32 mouse cellular contexts compared by ENCODE assay signal in the genomic region with DNA sequence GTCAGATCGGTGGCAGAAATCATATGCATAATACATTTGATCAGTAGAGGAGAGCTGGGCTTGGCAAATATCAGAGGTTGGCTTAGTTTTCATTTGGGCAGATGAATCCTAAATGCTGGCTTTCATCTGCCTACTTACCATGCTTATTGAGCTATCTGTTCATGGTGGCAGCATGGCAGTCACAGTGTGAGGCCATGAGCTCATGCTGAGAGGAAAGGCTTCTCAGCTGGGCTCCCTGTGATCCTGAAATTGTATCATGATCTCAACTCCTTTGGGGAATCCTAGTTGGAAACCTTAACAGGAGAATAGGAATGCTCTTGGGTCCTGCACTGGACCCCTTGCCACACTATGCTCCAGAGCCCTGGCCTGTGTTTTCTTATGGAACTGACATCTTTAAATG.
DNase-seq lines count a peak whose midpoint lies in the region; ATAC-seq and TF ChIP-seq lines count a peak whose summit lies in the region.
"Had no signal": no experiment of that assay in that cellular context is flagged by ENCODE, and none has a peak within 500 bp of the region (broad histone marks: within the 10 kb centered on the region; RNA-seq: fewer than 3 reads in every experiment).

No protein-coding gene starts in this region.

- no peak overlapping the region for H3K4me3 ChIP-seq in forebrain, embryonic 14.5 days (ENCODE audit: low read depth, low read length)
- no peak overlapping the region for H3K4me3 ChIP-seq in forebrain, embryonic 11.5 days (ENCODE audit: low read depth, low read length)
- no peak overlapping the region for H3K4me3 ChIP-seq in midbrain, postnatal 0 days (ENCODE audit: low read depth, low read length)
- H3K4me3 ChIP-seq in midbrain, embryonic 16.5 days (ENCODE audit: low read depth, low read length) = no peak overlapping the region
- no peak overlapping the region for H3K4me3 ChIP-seq in embryonic facial prominence, embryonic 15.5 days (replicated peaks)
- H3K4me3 ChIP-seq: embryonic facial prominence, embryonic 12.5 days; forebrain, embryonic 10.5 days; heart, adult 2 months; heart, embryonic 10.5 days; heart, embryonic 13.5 days had no signal

- 65% methylated on average over 1 of the region's 1 CpGs for WGBS in forebrain, embryonic 14.5 days
- WGBS in forebrain, embryonic 11.5 days = 83% methylated on average over 1 of the region's 1 CpGs
- WGBS in midbrain, postnatal 0 days = 66% methylated on average over 1 of the region's 1 CpGs
- WGBS in midbrain, embryonic 16.5 days = 61% methylated on average over 1 of the region's 1 CpGs
- 97% methylated on average over 1 of the region's 1 CpGs for WGBS in embryonic facial prominence, embryonic 15.5 days

- H3K27ac ChIP-seq in forebrain, embryonic 14.5 days (ENCODE audit: low read depth, low read length) = no peak overlapping the region
- no peak overlapping the region for H3K27ac ChIP-seq in forebrain, embryonic 11.5 days (ENCODE audit: low read depth, low read length)
- no peak overlapping the region for H3K27ac ChIP-seq in midbrain, postnatal 0 days (ENCODE audit: low read depth, low read length)
- no peak overlapping the region for H3K27ac ChIP-seq in midbrain, embryonic 16.5 days (ENCODE audit: low read length)
- H3K27ac ChIP-seq in embryonic facial prominence, embryonic 15.5 days (replicated peaks) = no peak overlapping the region
- H3K27ac ChIP-seq: embryonic facial prominence, embryonic 12.5 days; forebrain, embryonic 10.5 days; heart, adult 2 months; heart, embryonic 10.5 days; heart, embryonic 13.5 days; hindbrain, embryonic 14.5 days had no signal

- TF ChIP-seq CTCF in midbrain, postnatal 0 days (IDR thresholded peaks at IDR 0.05) = no peak

- DNase-seq in cerebellum, postnatal 14 days = peak; percentile 42 to 60
- no peak for DNase-seq in cerebellum, adult 11 months
- peak; percentile 6 for DNase-seq in forebrain, embryonic 14.5 days (ENCODE audit: low spot score)
- DNase-seq in forebrain, embryonic 11.5 days (ENCODE audit: low spot score) = no peak
- DNase-seq in midbrain, postnatal 0 days (ENCODE audit: low spot score) = peak; percentile 3
- no peak for DNase-seq in kidney, postnatal 36 days
- DNase-seq: adrenal gland, postnatal 10 days; adrenal gland, postnatal 36 days; B cell, adult 2 months; cerebellum, adult 18-20 months; cerebellum, adult 9-10 months; gastrocnemius, postnatal 10 days; gastrocnemius, postnatal 36 days; heart, adult 2 months; heart, postnatal 14 days; heart, postnatal 4 days; kidney, adult 18-20 months; kidney, adult 9 months had no signal

- no peak overlapping the region for H3K9ac ChIP-seq in forebrain, embryonic 14.5 days (ENCODE audit: low read length)
- no peak overlapping the region for H3K9ac ChIP-seq in forebrain, embryonic 11.5 days (ENCODE audit: low read length)
- no peak overlapping the region for H3K9ac ChIP-seq in midbrain, postnatal 0 days (replicated peaks; ENCODE audit: low read length, poor library complexity, severe bottlenecking)
- H3K9ac ChIP-seq in midbrain, embryonic 16.5 days (ENCODE audit: low read depth, low read length) = no peak overlapping the region
- no peak overlapping the region for H3K9ac ChIP-seq in embryonic facial prominence, embryonic 15.5 days
- H3K9ac ChIP-seq: embryonic facial prominence, embryonic 12.5 days; heart, embryonic 13.5 days; hindbrain, embryonic 14.5 days had no signal

- ATAC-seq in forebrain, embryonic 14.5 days = no peak
- no peak for ATAC-seq in forebrain, embryonic 11.5 days (replicated peaks; ENCODE audit: low FRiP score)
- ATAC-seq in midbrain, postnatal 0 days (ENCODE audit: low FRiP score) = no peak
- ATAC-seq in midbrain, embryonic 16.5 days = no peak
- ATAC-seq in embryonic facial prominence, embryonic 15.5 days (ENCODE audit: insufficient number of reproducible peaks, low FRiP score, low TSS enrichment, low read depth) = peak; percentile 63; the same call in 1 of the 2 replicates
- ATAC-seq: forebrain, embryonic 16.5 days; hindbrain, postnatal 0 days; inflammation-experienced regulatory T-cells, adult 6 months; intestine, embryonic 16.5 days; Patski had no signal

- no peaks in the 10 kb centered on the region; the same call in 1 of the 2 replicates for H3K4me1 ChIP-seq in forebrain, embryonic 14.5 days (ENCODE audit: control insufficient read depth, insufficient read depth, low read length)
- peaks cover 4% of the 10 kb centered on the region; the same call in 1 of the 2 replicates for H3K4me1 ChIP-seq in forebrain, embryonic 11.5 days (replicated peaks; ENCODE audit: control insufficient read depth, insufficient read depth, low read length)
- H3K4me1 ChIP-seq in midbrain, postnatal 0 days (ENCODE audit: insufficient read depth, low read length) = no peaks in the 10 kb centered on the region
- H3K4me1 ChIP-seq in midbrain, embryonic 16.5 days (ENCODE audit: control insufficient read depth, insufficient read depth, low read length) = peaks cover 9% of the 10 kb centered on the region
- H3K4me1 ChIP-seq in embryonic facial prominence, embryonic 15.5 days = no peaks in the 10 kb centered on the region
- H3K4me1 ChIP-seq: embryonic facial prominence, embryonic 12.5 days; heart, embryonic 10.5 days; heart, embryonic 13.5 days had no signal

- 0 out of 2 replicates have a peak, but pooled peaks cover under 1% of the 10 kb centered on the region for H3K27me3 ChIP-seq in forebrain, embryonic 14.5 days (replicated peaks; ENCODE audit: control insufficient read depth, insufficient read depth, low read length)
- H3K27me3 ChIP-seq in forebrain, embryonic 11.5 days (ENCODE audit: control insufficient read depth, insufficient read depth, low read length) = no peaks in the 10 kb centered on the region
- no peaks in the 10 kb centered on the region for H3K27me3 ChIP-seq in midbrain, postnatal 0 days (ENCODE audit: insufficient read depth, low read length)
- H3K27me3 ChIP-seq in midbrain, embryonic 16.5 days (ENCODE audit: control insufficient read depth, insufficient read depth, low read depth, low read length) = no peaks in the 10 kb centered on the region
- H3K27me3 ChIP-seq in embryonic facial prominence, embryonic 15.5 days = no peaks in the 10 kb centered on the region
- H3K27me3 ChIP-seq: CH12.LX; embryonic facial prominence, embryonic 12.5 days; heart, embryonic 13.5 days; Patski had no signal

- H3K9me3 ChIP-seq in forebrain, embryonic 14.5 days (replicated peaks; ENCODE audit: control insufficient read depth, low read length) = no peaks in the 10 kb centered on the region
- H3K9me3 ChIP-seq in forebrain, embryonic 11.5 days (ENCODE audit: control insufficient read depth, low read length) = no peaks in the 10 kb centered on the region
- H3K9me3 ChIP-seq in midbrain, postnatal 0 days (ENCODE audit: low read length) = no peaks in the 10 kb centered on the region
- H3K9me3 ChIP-seq in midbrain, embryonic 16.5 days (replicated peaks; ENCODE audit: control insufficient read depth, low read length, poor library complexity, severe bottlenecking) = no peaks in the 10 kb centered on the region
- no peaks in the 10 kb centered on the region for H3K9me3 ChIP-seq in embryonic facial prominence, embryonic 15.5 days (replicated peaks)
- H3K9me3 ChIP-seq: embryonic facial prominence, embryonic 12.5 days; forebrain, embryonic 10.5 days; G1E; heart, embryonic 10.5 days; heart, embryonic 13.5 days had no signal

- no peaks in the 10 kb centered on the region for H3K36me3 ChIP-seq in forebrain, embryonic 14.5 days (ENCODE audit: control insufficient read depth, insufficient read depth, low read length)
- H3K36me3 ChIP-seq in forebrain, embryonic 11.5 days (ENCODE audit: control insufficient read depth, insufficient read depth, low read length) = no peaks in the 10 kb centered on the region
- H3K36me3 ChIP-seq in midbrain, postnatal 0 days (ENCODE audit: insufficient read depth, low read length) = no peaks in the 10 kb centered on the region
- no peaks in the 10 kb centered on the region for H3K36me3 ChIP-seq in midbrain, embryonic 16.5 days (ENCODE audit: control insufficient read depth, insufficient read depth, low read length)
- no peaks in the 10 kb centered on the region for H3K36me3 ChIP-seq in embryonic facial prominence, embryonic 15.5 days
- H3K36me3 ChIP-seq: embryonic facial prominence, embryonic 12.5 days; forebrain, embryonic 10.5 days; G1E; heart, embryonic 10.5 days; heart, embryonic 13.5 days had no signal

- H3K4me2 ChIP-seq in forebrain, embryonic 14.5 days (ENCODE audit: low read length) = no peak overlapping the region
- no peak overlapping the region for H3K4me2 ChIP-seq in forebrain, embryonic 11.5 days (ENCODE audit: low read depth, low read length, severe bottlenecking)
- no peak overlapping the region for H3K4me2 ChIP-seq in midbrain, postnatal 0 days (ENCODE audit: low read depth, low read length, poor library complexity, severe bottlenecking)
- no peak overlapping the region for H3K4me2 ChIP-seq in midbrain, embryonic 16.5 days (ENCODE audit: low read length)
- H3K4me2 ChIP-seq in embryonic facial prominence, embryonic 15.5 days (replicated peaks) = no peak overlapping the region
- H3K4me2 ChIP-seq: embryonic facial prominence, embryonic 12.5 days; heart, embryonic 13.5 days; hindbrain, embryonic 14.5 days had no signal

Comparison
In these comparisons a context has a peak if more than half of its experiments do, and no peak if none do; other contexts are left out.
1. DNase-seq: peak in cerebellum, postnatal 14 days (2 of 2), forebrain, embryonic 14.5 days (single experiment) and midbrain, postnatal 0 days (single experiment); none in cerebellum, adult 11 months (single experiment), forebrain, embryonic 11.5 days (single experiment) and kidney, postnatal 36 days (0 of 2).